Mouse (Mus musculus) liver, embryonic 11.5 days (tissue): ENCODE results near the gene Idh3g. TPM values are rescaled to one million over a fixed set of nuclear protein-coding genes. Genes with fewer than 3 reads are reported as not detected.

Experiments
- ATAC-seq: fragments of 200-750 bp; cut with Nextera tagmentation; replicated peaks from 2 replicates; pipeline ENCODE4 v1.8.0; 2017; ENCODE audit warnings: moderate number of reproducible peaks, mild to moderate bottlenecking, moderate TSS enrichment, moderate library complexity; ENCODE audit not compliant: low FRiP score
- DNase-seq: peaks from one replicate; pipeline ENCODE4 v3.0.0-alpha.2; 2017; ENCODE audit warnings: low spot score
- H3K27ac ChIP-seq: fragments of 300-500 bp; sonication (generic); 2 replicates; pipeline ENCODE4 v1.5.1; 2014; ENCODE audit warnings: mild to moderate bottlenecking, low read depth, low read length, control low read depth
- H3K27me3 ChIP-seq: fragments of 300-500 bp; sonication (generic); replicated peaks from 2 replicates; pipeline ENCODE4 v1.6.1; 2014; ENCODE audit warnings: low read length, mixed read lengths; ENCODE audit not compliant: control insufficient read depth, insufficient read depth
- H3K36me3 ChIP-seq: fragments of 300-500 bp; sonication (generic); 2 replicates; pipeline ENCODE4 v1.6.1; 2014; ENCODE audit warnings: mild to moderate bottlenecking, low read length, moderate library complexity, mixed read lengths; ENCODE audit not compliant: control insufficient read depth, insufficient read depth
- H3K4me1 ChIP-seq: fragments of 300-500 bp; sonication (generic); replicated peaks from 2 replicates; pipeline ENCODE4 v1.6.1; 2014; ENCODE audit warnings: low read length, mixed read lengths; ENCODE audit not compliant: control insufficient read depth, insufficient read depth
- H3K4me2 ChIP-seq: fragments of 300-500 bp; sonication (generic); 2 replicates; pipeline ENCODE4 v1.6.1; 2014; ENCODE audit warnings: mild to moderate bottlenecking, control low read depth, moderate library complexity
- H3K4me3 ChIP-seq: fragments of 300-500 bp; sonication (generic); 2 replicates; pipeline ENCODE4 v1.5.1; 2014; ENCODE audit warnings: low read depth, low read length, control low read depth
- H3K9ac ChIP-seq: fragments of 300-500 bp; sonication (generic); 2 replicates; pipeline ENCODE4 v1.6.1; 2014; ENCODE audit warnings: low read depth, low read length, control low read depth
- H3K9me3 ChIP-seq: fragments of 300-500 bp; sonication (generic); 2 replicates; pipeline ENCODE4 v1.6.1; 2016; ENCODE audit warnings: low read length, inconsistent platforms, mixed read lengths; ENCODE audit not compliant: control insufficient read depth
- WGBS: fragments of 180-500 bp; shearing (Covaris S2); extraction: QIAGEN DNeasy Blood & Tissue Kit; methylation state at CpG from one replicate; pipeline ENCODE4 v1.1.7; 2014; 5-methylcytosine and 5-hydroxymethylcytosine counted together
- polyA plus RNA-seq: library from polyadenylated mRNA; unstranded; fragments of >200 nt; fragmentation: Nextera tagmentation; extraction: Ambion mirVana; gene quantifications from 2 replicates; pipeline ENCODE4 v1.2.1, GENCODE M21; 2014

The Idh3g gene
- polyA plus RNA-seq, result 196 and 206 TPM in 2 replicates

DNA sequence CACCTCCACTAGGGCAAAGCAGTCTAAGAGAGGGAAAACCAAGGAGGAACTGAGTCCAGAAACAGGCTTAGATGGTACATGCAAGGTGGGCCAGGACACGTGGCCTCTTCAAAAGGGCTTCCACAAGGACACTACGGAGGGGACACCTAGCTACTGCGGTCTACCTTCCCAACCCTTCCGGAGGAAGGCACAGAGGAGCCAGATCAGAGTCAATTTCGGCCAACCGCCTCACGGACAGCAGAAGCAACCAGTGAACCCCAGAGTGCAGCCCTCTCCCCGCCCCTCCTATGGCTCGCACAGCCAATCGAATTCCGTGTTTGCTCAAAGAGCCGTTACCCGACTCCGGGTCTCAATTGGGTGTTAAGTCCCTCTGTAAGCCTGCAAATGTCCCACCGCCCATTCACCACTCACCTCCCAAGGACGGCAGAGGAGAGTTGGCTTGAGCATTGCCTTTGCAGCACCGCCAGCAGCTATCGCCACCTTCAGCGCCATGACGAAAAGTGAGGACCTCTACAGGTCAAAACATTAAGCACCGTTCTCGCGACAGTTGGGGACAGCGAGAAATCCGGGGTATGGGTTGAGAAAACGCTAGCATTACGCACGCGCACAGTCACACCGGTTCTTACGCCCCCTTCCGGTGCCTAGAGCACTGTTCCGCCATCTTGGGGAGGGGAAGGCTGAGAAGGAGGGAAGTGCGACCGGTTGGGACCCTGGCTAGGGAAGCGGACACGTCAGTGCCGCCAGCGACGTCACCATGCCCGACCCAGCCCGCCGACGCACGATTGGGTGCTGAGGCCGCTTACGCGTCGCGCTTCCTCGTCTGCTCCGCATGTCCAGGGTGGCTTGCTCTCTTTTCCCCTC lies at the start of gene Idh3g, which contains the start of gene Ssr4:
Idh3g (minus strand) TSS at position 534 of the 861 bp plus-strand sequence.
Ssr4 (plus strand) TSS at position 665 of the 861 bp plus-strand sequence.
- peak within 1 kb of the TSS; percentile 84 for H3K9ac ChIP-seq
- peaks cover 11% of the 10 kb centered on the region; the same call in 1 of the 2 replicates for H3K36me3 ChIP-seq
- H3K9me3 ChIP-seq, result no peaks in the 10 kb centered on the region
- peak within 1 kb of the TSS; percentile 71 for H3K4me3 ChIP-seq
- peak within 1 kb of the TSS; percentile 76 for H3K4me2 ChIP-seq
- DNase-seq (peak; percentile 89), ATAC-seq (peak; percentile 92)
- H3K27me3 ChIP-seq, result peaks cover 11% of the 10 kb centered on the region
- peak within 1 kb of the TSS; percentile 79 for H3K27ac ChIP-seq
- no peaks in the 10 kb centered on the region; the same call in 1 of the 2 replicates for H3K4me1 ChIP-seq
- 11% methylated on average over 52 of the region's 52 CpGs for WGBS

GRCm38 (mm10) chrX:73835731-73836130 lies 49.0 kb upstream of the Idh3g start:
- ATAC-seq (no peak), DNase-seq (no peak)
- Histone ChIP-seq H3K4me3 (no peak overlapping the region), H3K9ac (no peak overlapping the region), H3K27me3 (no peaks in the 10 kb centered on the region), H3K36me3 (no peaks in the 10 kb centered on the region), H3K27ac (no peak overlapping the region), H3K9me3 (no peaks in the 10 kb centered on the region), H3K4me1 (no peaks in the 10 kb centered on the region), H3K4me2 (no peak overlapping the region)
- WGBS, result 89% methylated on average over 1 of the region's 1 CpGs

DNA sequence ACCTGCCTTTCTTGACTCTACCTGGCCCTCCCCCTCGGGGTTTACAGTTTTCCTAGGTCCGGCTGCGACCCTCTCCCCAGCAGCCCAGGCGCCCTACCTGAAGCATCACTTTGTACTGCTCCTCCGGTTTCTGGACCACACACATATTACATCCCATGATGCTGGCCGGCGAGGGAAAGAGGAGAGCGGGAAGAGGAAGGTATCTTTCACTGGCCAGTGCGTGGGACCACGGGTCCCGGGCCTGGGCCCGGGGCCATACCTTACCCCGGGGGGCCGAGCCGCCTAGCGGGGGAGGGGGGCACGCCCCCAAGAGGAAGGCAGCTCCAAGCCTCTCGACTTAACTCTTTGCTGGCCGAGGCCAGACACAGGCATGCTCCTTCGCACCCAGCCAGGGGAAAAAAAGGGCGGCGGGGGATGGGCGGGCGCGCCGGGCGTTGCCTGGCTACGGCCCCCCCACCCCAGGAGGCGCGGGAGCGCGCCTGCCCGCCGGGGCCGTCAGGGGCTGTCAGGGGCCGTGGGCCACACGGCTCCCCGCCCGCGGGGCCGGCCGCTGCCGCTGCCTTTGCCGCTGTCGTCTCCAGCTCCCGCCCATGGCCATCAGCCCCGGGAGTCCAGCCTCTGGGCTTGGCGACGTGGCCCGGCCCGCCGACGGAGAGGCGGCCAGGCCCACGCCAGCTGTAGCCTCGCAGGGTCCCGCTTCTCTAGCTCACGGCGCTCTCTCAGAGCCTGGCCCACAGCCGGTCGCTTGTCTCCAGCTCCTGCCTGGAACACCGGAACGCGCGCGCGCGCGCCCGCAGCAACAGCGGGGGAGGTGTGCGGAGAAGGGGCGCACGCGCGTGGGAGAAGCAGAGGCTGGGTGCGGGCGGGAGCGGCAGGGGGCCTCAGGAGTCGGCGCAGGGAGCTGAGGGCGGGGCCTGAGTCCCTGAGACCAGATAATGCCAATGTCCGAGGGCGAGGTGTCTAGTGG lies 37.8 kb upstream of the Idh3g start, which contains the start of gene Pdzd4:
Pdzd4 (minus strand) TSS at position 785 of the 967 bp plus-strand sequence.
- ATAC-seq (no peak; the same call in 1 of the 2 replicates), DNase-seq (peak; percentile 47)
- Histone ChIP-seq H3K36me3 (no peaks in the 10 kb centered on the region), H3K9ac (peak within 1 kb of the TSS; percentile 43; the same call in 1 of the 2 replicates), H3K27ac (no peak within 1 kb of the TSS), H3K4me1 (0 out of 2 replicates have a peak, but pooled peaks cover 3% of the 10 kb centered on the region), H3K4me2 (peak within 1 kb of the TSS; percentile 81), H3K4me3 (peak within 1 kb of the TSS; percentile 56), H3K9me3 (no peaks in the 10 kb centered on the region), H3K27me3 (peaks cover 40% of the 10 kb centered on the region)
- WGBS, result 11% methylated on average over 71 of the region's 84 CpGs

DNA sequence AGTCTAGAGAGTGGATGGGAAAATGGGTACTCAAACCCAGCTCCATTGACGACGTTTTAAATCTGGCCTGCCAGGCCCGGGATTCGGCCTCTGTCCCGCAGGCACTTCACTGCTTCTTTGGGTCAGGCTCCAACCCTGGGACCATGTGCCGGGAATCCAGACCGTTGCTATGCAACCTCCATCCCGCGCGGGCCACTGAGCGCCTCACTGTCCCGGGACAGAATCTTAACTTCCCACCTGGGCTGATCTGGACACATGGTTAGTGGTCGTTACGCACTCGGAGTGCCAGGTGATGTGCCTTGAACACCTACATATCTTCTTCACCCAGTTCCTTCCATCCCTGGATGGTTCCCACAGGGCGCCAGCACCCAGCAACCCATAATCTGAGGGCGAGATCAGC lies 37.0 kb upstream of the Idh3g start:
- Histone ChIP-seq H3K36me3 (no peaks in the 10 kb centered on the region), H3K4me1 (0 out of 2 replicates have a peak, but pooled peaks cover 3% of the 10 kb centered on the region), H3K9me3 (no peaks in the 10 kb centered on the region), H3K4me2 (peak overlapping the region; percentile 81), H3K27ac (no peak overlapping the region), H3K9ac (no peak overlapping the region), H3K4me3 (peak overlapping the region; percentile 56), H3K27me3 (peaks cover 40% of the 10 kb centered on the region)
- DNase-seq, result no peak
- ATAC-seq, result no peak
- 16% methylated on average over 17 of the region's 17 CpGs for WGBS

- DNase-seq (no peak), ATAC-seq (no peak)
- H3K9ac ChIP-seq, result no peak overlapping the region
- no peaks in the 10 kb centered on the region for H3K9me3 ChIP-seq
- H3K36me3 ChIP-seq, result no peaks in the 10 kb centered on the region
- no peak overlapping the region for H3K4me3 ChIP-seq
- no peaks in the 10 kb centered on the region for H3K4me1 ChIP-seq
- WGBS, result 18% methylated on average over 3 of the region's 3 CpGs
- H3K27me3 ChIP-seq, result 0 out of 2 replicates have a peak, but pooled peaks cover 8% of the 10 kb centered on the region
- no peak overlapping the region for H3K4me2 ChIP-seq
- no peak overlapping the region for H3K27ac ChIP-seq
These were observed 30.1 kb upstream of the Idh3g start for GRCm38 (mm10) chrX:73816596-73817314.

DNA sequence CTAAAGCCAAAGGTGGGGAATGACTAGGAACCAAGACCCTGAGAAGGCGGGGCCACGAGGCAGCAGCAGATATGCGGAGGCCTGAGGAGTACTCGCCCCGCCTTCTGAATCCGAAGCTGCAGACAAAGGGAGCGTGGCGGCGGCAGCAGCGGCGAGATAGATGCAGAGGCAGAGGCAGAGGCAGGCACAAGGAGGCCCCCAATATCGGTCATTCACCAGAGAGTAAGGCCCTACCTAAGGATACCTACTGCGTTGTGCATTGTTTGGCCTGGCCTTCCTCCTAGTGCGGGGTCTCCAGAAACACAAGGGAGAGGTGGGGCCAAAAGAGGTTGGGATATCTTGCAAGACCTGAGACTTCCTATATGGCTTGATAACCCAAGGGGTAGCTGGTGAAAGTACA lies 28.4 kb upstream of the Idh3g start:
- Histone ChIP-seq H3K9me3 (no peaks in the 10 kb centered on the region), H3K9ac (no peak overlapping the region), H3K27me3 (0 out of 2 replicates have a peak, but pooled peaks cover 4% of the 10 kb centered on the region), H3K4me3 (no peak overlapping the region), H3K4me2 (peak overlapping the region; percentile 49), H3K4me1 (no peaks in the 10 kb centered on the region), H3K36me3 (no peaks in the 10 kb centered on the region), H3K27ac (no peak overlapping the region)
- DNase-seq (no peak), ATAC-seq (no peak)
- 17% methylated on average over 14 of the region's 14 CpGs for WGBS

GRCm38 (mm10) chrX:73805814-73806213 lies 19.1 kb upstream of the Idh3g start:
- Histone ChIP-seq H3K4me2 (no peak overlapping the region), H3K27me3 (no peaks in the 10 kb centered on the region), H3K36me3 (no peaks in the 10 kb centered on the region), H3K9ac (no peak overlapping the region), H3K4me1 (no peaks in the 10 kb centered on the region), H3K4me3 (no peak overlapping the region), H3K9me3 (no peaks in the 10 kb centered on the region), H3K27ac (no peak overlapping the region)
- ATAC-seq (no peak), DNase-seq (no peak)
- WGBS, result 55% methylated on average over 1 of the region's 1 CpGs

DNA sequence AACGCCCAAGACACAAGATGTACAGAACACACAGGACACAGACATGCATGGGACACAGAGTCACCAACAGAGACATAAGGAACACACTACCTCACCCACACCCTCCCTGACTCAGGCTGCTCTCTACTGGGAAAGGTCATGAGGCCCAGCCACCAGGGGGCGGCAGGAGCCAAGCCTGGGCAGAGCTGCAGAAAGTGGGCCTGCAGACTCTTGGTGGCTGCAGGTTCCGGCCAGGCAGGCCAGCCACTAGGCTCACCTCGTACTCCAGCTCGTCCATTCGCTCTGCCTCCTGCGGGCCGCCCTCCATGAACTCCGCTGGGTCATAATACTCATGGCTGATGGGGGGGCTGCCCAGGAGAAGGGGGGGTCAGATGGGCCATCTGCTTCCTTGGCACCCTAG lies 11.8 kb upstream of the Idh3g start:
- no peak overlapping the region for H3K27ac ChIP-seq
- no peak overlapping the region for H3K4me2 ChIP-seq
- WGBS, result 32% methylated on average over 9 of the region's 9 CpGs
- H3K9ac ChIP-seq, result no peak overlapping the region
- DNase-seq (no peak), ATAC-seq (peak; percentile 72)
- H3K36me3 ChIP-seq, result no peaks in the 10 kb centered on the region
- no peak overlapping the region for H3K4me3 ChIP-seq
- H3K27me3 ChIP-seq, result peaks cover 9% of the 10 kb centered on the region
- H3K4me1 ChIP-seq, result no peaks in the 10 kb centered on the region
- no peaks in the 10 kb centered on the region for H3K9me3 ChIP-seq
